Mouse (Mus musculus) adrenal gland, adult 18-20 months (tissue): ENCODE measurements around the gene Cd164. TPM values are rescaled to one million over a fixed set of nuclear protein-coding genes. Genes with fewer than 3 reads are reported as not detected.
A peak's percentile ranks its signal among the peaks of the same experiment; 100 is the strongest.

Source experiments
- DNase-seq, 2 experiments: peaks; one replicate each; pipeline ENCODE4 v3.0.0; 2021 to 2022; ENCODE audit warnings: low spot score in 2 of 2
- long read RNA-seq, 2 experiments: library from polyadenylated mRNA; stranded (forward); transcript quantifications; one replicate each; pipeline ENCODE4 v2.0.0; 2021
- total RNA-seq, 2 experiments: library from RNA; stranded (reverse); gene quantifications; 1 replicate in 1 of 2; 2 replicates in 1 of 2; pipeline ENCODE4 v1.2.3; 2021

Cd164 gene
- 100 to 1,000 TPM; 213 to 232 TPM for total RNA-seq
- long read RNA-seq, experiment 1, transcript Cd164-201 (6 exons, 2,922 nt) = major isoform, 72 of 78 reads
- long read RNA-seq, experiment 1, partial matches to known transcripts = 0 of 78 reads
- long read RNA-seq, experiment 1, other reads (novel, unspliced or antisense) = 6 of 78 reads
- long read RNA-seq, experiment 2, transcript Cd164-201 (6 exons, 2,922 nt) = major isoform, 158 of 184 reads
- long read RNA-seq, experiment 2, partial matches to known transcripts = 16 of 184 reads
- long read RNA-seq, experiment 2, other reads (novel, unspliced or antisense) = 9 of 184 reads

DNA sequence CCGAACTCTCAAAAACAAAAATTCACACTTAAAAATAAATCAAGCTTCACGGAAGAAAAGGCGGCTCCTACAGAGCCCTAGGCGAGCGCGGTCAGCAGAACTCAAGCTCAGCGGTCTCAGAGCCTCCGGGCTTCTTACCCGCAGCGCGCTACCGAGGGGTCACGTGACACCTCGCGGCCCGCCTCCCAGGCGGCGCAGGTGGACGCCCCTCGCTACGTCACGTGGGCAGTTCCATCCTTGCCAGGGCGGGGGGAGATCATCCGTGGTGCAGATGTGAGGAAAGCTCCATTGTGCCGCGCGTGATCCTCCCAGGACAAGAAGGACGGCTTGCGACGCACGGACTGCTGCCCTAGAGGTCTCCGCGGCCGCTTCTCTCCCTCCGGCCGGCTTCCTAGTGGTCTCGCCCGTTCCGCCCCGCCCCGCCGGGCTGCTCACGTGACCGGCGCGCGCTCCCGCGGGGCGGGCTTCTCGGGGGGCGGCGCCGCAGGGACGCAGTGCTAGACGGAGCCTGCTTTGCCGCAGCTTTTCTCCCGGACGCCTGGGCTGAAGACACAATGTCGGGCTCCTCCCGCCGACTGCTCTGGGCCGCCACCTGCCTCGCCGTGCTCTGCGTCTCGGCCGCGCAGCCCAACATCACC is at the start of gene Cd164:
Cd164 (plus strand) TSS at position 434 of the 638 bp plus-strand sequence.
- peak; percentile 93 to 95 for DNase-seq

DNA sequence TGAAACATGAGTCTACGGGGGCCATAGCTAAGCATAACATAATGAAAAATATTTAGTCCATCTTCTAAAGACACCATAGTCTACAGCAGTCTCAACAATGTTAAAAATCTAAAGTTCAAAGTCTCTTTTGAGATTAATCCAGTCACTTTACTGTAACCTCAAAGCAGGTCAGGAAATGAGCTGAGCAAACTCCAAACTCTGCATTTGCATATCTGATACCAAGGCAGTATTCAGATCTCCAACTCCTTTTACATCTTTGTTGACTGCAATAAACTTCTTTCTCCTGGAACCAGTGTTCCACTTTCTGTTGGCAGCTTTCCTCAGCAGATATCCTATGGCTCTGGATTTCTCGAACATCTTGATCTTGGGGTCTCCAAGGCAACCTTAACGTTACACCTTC is 48.5 kb upstream of the Cd164 start:
- no peak for DNase-seq

DNA sequence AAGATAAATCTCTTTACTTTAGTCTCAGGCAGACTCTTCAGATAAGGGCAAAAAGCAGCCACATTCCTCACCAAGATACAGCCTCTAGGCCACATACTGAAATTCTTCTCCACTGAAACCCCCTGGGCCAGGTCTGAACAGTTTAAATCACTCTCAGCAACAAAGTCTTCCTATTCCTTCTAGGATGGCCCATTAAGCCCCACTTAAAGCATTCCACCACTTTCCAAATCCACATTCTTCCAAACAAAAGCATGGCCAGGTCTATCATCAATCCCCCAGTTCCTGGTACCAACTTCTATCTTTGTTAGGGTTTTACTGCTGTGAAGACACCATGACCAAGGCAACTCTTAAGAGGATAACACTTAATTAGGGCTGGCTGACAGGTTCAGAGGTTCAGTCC is 46.7 kb upstream of the Cd164 start:
- DNase-seq = no peak

DNA sequence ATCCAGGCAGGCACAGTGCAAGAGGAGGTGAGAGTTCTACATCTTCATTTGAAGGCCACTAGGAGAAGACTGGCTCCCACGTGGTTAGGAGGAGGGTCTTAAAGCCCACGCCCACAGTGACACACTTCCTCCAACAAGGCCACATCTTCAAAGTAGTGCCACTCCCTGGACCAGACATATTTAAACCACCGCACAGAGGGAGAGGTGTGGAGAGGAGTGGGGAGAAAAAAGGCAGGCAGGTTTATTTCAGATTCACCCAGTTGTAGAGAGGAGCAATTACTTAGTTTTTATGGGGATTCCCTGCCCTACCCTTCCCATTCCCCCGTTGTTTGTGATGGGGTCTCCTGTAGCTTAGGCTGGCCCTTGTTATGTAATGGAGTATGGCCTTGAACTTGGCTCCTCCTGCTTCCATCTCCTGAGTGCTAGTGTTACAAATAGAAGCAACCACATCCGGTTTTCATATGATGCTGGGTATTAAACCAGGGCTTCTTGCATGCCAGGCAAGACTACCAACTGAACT is 46.2 kb upstream of the Cd164 start:
- DNase-seq = no peak

DNA sequence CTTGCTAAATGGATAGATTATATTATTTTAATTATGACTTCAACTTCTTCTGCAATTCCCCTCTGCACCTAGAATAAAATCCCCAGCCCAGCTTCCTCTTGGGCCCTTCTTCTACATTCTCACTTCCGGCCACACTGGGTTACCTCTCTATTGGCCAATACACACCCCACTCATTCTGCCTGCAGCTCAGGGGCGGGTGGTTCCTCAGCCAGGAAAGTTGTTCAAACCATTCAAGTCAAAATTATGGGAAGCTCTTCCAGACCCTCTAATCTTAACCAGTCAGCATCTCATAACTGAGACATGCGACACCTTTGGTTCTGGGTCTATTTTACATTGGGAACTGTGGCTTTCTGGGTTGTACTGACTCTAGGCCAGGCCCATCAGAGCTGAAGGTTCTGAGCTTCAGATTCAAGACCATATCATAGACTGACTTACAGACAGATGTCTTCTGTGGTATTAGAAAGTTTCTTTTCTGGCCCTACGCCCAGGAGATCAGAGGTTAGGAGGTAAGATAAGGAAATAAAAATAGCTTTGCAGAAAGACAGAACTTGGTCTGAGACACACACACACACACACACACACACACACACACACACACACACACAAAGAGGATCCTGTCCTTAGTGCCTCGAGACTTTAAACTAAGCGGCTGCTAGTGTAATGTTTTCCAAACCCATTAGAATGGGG is 45.3 kb upstream of the Cd164 start:
- DNase-seq = no peak

DNA sequence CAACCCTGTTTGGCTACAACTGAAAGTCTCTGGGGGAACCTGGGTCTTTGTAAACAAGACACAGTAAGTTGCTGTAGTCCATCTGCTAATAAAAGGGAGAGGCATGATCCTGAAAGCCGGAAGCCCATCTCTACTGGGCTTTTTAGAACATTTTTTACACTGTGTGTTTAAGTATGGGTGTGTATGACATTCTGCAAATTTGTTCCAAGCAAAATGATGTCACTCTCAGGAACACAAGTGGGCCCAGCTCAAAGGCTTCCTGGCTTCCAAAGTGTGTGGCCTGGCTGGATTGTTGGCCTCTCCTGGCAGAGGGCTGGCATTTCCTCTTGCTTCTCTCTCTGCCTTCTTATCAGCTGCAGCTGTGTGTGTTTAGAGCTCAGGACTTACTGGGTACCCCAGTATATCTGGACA is 44.2 kb upstream of the Cd164 start:
- DNase-seq = no peak

DNA sequence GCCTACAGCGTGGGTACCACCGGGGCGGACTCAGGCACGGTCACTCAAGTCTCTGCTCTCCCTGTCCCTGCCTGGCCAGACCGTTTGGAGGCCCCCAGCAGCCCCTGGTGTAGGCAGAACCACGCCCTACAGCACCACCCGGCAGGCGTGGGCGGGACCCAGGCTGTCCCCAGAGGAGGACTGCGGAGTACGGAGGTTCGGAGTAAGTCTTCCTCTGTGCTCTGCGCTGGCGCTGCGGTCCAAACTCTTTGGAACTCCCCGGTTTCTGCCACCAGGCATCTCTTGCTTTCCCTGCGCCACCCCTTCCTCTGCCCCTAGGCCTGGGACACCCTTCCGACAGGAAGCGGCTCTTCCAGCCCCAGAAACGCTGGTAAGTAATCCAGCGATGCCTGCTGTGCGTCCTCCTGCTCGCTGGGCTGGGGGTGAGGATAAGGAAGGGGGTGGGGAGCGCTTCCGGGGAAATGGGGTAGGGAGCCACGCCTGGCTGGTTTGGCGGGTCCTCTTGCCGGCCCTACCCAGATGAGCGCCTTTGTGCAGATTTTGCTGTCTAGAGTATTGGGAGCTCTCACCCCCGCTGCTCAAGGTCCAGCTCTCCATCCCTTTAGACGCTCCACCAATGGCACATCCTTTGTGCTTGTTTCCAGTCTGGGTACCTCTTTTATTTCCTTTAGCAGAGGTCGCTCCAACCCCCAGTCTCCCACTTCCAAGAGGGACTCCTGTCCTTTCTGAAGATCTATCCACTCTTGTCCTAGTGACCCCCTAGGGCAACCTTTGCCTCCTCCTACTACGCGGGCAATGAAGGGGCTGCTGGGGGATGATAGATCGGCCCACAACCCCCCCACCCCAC is 42.8 kb upstream of the Cd164 start, which contains the start of gene Mical1:
Mical1 (plus strand) TSS at position 144 of the 847 bp plus-strand sequence.
- peak; percentile 39 to 62 for DNase-seq

DNA sequence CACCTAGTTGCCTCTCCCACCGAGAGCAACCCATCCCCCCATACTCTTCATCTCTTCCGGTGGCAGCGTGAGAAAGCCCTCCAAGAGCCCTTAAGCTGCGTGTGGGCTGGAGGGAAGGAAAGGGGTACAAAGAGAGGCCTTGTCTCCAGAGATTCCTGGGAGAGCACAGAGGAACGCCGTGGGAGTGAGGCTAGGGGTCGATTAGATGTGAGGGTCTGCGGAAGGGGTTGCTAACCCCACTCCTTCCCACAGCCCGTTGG is 42.3 kb upstream of the Cd164 start:
- DNase-seq = no peak

DNA sequence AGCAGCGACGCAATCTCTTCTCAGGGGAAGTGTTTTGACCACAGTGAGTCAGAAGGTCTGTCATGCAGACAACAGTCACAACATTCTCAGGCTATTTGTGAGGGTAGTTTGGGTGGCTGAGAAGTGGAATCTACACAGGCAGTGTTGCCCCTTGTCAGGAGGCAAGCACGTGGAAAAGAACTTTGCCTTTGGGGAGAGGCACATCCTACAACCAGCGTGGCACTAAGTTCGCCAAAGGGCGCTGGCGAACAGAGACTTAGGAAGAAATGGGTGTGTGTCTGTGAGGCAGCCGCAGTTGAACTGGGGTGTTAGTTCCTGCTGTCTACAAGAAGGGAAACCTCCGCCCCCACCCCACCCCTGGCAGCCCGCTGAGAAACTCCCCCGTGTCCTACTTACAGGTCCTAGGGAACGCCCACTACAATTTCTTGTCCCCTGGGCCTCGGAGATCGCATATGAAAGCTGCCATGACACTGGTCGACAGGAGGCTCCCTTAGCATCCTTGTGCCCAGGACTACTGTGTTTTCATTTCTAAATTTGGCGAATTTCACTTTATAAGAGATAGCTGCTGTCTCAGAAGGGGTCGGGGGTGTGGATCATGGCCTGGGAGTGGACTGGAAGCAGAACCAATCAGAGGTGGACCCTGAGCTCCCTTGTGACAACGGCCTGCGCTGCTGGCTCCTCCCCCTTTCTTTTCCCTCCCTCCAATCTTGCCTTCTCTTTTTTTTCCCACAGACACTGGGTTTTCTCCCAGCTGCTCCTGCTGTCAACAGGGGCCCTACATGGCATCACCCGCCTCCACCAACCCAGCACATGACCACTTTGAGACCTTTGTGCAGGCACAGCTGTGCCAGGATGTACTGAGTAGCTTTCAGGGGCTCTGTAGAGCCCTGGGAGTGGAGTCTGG is 41.7 kb upstream of the Cd164 start:
- no peak for DNase-seq

DNA sequence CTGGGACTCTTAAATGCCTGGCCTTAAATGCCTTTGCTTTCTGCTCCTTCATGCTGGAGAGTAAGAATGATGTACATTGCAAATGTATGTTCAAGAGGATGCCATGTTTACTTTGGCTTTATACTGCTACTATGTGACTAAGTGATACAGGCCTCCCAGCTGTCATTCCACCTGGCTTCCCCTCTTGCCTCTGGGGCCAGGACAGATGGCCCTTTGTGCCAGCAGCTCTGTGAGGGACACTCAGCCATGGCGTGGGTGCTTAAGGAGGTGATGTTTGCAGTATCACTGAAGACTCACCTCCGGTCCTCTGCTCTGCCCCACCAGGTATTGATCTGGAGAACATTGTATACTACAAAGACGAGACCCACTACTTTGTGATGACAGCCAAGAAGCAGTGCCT is 39.3 kb upstream of the Cd164 start:
- no peak for DNase-seq

DNA sequence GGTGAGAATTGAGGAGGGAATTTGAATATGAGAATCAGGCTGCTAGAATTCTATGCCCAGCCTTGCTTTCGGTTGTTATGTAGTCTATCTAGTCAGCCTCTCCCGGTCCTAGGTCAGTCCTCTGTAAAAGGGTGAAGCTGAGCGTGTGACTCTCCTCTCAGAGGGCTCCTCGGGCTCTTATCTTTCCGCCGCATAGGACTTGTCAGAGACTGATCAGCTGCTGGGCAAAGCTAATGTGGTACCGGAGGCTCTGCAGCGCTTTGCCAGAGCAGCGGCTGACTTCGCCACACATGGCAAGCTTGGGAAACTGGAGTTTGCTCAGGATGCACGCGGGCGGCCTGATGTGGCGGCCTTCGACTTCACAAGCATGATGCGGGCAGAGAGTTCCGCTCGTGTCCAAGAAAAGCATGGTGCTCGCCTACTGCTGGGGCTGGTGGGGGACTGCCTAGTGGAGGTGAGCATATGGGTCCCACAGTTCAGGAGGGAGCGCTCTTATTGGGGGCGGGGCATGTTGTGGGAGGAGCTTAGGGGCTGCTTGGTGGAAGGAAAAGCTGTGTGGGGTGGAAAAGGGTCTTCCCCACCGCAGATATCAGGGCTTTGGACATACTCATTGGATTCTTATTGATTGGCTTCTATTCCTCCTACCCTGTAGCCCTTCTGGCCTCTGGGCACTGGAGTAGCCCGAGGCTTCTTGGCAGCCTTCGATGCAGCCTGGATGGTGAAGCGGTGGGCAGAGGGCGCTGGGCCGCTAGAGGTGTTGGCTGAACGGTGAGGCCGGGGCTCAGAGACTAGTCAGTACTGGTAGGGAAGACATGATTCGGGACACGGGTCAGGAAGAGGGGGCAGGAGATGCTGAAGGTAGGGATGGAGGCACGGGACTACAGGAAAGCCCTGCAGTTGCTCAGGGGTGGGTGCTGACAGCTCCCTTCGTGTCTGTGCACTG is 38.0 kb upstream of the Cd164 start:
- no peak for DNase-seq

DNA sequence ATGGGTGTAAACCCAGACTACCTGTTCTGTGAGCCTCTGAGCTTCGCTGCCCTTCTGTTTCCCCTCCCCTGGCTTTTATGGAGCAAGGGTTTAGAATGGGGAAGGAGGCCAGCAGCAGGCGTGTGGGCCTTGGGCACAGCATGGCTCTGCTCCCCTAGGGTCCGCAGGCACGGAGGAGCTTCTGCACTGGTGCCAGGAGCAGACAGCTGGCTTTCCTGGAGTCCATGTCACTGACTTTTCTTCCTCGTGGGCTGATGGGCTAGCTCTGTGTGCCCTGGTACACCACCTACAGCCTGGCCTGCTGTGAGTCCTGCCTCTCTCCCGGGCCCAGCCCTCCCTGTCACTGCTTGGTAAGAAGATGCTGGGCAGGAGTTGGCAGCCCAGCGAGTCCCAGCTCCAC is 36.8 kb upstream of the Cd164 start:
- no peak for DNase-seq

DNA sequence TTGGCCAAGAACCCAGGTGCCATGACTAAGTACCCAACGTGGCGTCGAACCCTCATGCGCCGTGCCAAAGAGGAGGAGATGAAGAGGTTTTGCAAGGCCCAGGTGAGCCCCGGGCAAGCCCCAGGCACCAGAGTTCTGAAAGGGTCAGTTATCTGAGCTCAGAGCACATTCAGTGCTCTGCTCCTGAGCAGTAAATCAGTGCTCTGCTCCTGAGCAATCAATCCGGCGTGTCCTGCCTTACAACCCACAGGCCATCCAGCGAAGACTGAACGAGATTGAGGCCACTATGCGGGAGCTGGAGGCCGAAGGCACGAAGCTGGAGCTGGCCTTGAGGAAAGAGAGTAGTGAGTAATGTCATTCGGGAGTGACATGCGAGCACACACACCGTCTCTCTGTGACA is 33.4 kb upstream of the Cd164 start:
- no peak for DNase-seq

DNA sequence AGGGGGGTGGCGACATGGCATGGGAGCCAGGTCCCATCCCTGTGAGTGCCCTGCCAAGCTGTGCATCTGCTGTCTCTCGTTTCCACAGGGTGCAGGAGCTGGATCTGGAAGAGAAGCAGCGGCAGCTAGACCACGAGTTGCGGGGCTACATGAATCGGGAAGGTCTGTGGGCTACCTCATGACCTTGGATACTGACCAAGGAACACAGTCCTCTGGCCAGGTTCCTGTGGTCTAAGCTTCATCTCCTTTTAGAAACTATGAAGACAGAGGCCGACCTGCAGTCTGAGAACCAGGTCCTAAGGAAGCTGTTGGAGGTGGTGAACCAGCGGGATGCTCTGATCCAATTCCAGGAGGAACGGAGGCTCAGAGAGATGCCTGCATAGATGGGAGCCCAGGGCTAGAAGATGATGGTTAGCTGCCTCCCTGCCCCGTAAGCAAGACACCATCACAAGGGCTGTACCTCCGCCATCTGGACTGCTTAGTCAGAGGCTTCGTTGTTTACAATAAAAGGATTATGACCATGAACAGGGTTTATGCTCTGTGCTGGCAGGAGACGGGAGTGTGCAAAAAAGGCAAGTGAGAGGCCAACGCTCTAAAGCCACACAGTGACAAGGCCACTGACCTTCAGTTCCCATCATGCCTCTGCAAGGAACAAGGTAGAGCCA is 32.6 kb upstream of the Cd164 start:
- DNase-seq = no peak

DNA sequence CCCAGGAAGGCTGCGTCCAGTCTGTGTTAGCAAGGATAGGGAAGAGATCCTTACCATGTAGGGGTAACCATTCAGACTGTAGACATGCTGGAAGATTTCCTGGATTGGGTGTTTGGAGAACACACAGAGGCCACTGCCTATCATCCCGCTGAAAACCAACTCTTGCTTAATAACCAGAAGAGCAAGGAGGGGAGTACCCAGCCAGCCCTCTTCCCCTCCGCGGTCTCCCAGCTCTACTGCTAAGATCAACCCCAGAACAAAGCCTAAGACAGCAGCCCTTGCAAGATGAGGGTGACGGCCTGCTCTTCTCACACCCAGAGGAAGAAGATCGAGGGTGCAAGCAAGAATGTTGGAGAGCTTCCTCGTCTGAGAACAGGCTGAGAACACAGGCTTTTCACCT is 30.3 kb upstream of the Cd164 start:
- no peak for DNase-seq

DNA sequence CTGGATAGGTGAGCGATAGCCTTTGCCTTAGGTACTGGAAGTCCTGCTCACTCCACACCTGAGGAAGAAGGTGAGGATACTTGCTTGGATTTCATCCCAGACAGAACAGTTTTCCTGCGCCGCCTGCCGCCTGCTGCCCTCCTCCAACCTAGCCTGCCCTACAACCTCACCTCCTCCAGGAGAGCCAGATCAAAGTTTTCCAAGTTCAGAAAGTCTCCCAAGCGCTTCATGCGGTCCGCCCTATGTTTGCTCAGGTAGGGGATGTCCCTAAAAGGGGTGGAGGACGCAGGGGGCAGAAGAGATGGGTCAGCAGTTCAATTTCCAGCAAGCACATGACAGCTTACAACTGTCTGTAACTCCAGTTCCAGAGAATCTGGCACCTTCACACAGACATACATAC is 29.9 kb upstream of the Cd164 start:
- no peak for DNase-seq

DNA sequence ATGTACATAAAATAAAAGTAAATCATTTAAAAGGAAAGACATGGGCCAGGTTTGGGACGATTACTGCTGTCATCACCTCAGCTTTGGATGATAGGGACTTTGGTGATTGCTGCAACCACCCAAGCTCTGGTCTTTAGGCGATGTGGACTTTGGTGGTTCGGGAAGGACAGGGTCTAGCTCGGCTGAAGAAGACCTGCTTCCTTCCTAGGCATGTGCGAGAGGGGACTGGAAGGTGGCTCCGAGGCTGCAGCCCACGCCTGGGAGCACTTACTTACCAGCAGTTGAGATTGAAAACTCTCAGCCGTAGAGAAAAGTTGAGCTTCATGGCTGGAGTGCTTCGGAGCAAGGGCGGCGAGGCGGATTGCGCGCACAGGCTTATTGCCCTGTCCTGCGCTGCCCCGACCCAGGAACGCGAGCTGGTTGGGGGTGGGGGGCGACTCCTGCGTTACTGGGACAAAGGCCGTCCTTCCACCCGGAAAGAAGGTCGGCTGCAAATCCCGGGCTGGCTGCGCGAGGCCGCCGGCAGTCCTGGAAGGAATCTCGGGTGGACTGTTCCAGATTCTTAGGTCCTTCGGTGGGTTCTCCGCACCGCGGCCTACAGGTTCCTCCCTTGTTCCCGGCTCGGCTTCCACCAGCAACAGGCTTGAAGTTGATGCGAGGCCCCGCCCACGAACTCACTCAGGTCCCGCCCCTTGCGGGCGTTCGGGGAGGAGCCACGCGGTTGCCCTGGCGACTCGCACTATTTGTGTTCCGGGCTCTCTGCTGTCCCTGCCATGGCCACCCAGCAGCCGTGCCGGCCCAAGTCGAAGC is 29.3 kb upstream of the Cd164 start, which contains the start of the genes Smpd2 and Ppil6:
Smpd2 (minus strand) TSS at position 662 of the 810 bp plus-strand sequence.
Ppil6 (plus strand) TSS at position 732 of the 810 bp plus-strand sequence.
- DNase-seq = peak; percentile 94 to 95

DNA sequence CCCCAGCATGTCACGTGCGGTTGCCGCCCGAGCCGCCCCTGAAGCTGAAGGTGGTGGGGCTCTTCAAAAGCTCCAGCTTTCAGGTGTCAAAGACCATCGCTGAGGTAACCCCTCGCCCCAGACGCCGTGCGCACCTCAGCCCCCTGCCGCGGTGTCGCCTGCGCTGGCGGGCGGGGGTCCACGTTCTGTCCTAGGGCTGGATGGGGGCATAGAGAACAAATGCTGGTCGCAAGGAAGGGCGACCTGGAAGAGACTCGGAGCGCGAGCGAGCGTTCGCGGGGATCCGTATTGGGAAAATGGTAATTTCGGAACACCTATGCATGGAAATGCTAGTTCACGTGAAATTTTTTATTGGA is 28.7 kb upstream of the Cd164 start:
- DNase-seq = no peak
